Mouse (Mus musculus): ENCODE measurements around the gene Cyp4a30b.
"Not testable (repeated sequence)": the region's sequence is repeated elsewhere in the genome, so short reads cannot be mapped to it uniquely, and the experiment has no call there.

- TF ChIP-seq ZNF384, USF1 (IDR thresholded peaks at IDR 0.05; ENCODE audit: low read depth, low read length): not testable (repeated sequence)
These were observed 61.6 kb downstream of the Cyp4a30b start for GRCm38 (mm10) chr4:115513964-115514363.

All from MEL (cell line).